Mouse (Mus musculus): ENCODE measurements around the gene R3hdm2. TPM values are rescaled to one million over a fixed set of nuclear protein-coding genes. Genes with fewer than 3 reads are reported as not detected.
A peak's percentile ranks its signal among the peaks of the same experiment; 100 is the strongest.

The R3hdm2 gene
- polyA plus RNA-seq, 1 experiment from 2014 or later, result 29.0 TPM

DNA sequence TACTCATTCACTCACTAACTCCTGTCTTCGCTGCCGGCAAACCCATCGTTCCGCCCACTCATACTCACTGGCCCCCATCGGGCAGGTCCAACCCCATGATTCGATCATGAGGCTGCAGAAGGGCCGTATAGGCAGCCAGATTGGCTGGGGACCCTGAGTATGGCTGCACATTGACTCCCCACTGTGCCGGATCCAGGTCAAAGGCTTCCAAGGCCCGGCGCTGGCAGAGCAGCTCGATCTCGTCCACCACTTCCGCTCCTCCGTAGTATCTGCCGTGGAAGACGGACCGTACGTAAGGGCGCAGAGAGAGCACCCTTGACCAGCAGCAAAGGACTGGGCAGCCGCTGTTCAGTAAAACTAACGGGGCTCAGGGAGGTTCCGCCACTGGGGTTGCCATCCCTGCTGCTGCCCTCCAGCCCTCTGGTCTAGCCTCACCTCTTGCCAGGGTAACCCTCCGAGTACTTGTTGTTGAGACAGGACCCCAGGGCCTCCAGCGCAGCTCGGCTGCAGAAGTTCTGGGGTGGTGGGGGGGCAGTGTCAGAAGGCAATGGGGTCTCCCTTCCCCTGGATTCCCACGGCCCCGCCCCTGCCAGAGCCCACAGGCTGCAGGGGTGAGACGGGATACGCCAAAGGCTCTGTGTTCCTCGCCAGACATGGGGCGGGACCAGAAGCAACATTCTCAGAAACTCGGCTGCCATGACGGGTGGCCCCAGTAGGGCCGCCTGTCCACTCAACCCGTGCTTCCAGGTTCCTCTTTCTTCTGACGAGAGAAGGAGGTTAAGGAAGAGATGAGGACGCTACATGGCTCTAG lies 140.0 kb downstream of the R3hdm2 start:
- Histone ChIP-seq H3K4me3 (ENCODE audit: low read length) (0 out of 2 replicates have a peak overlapping the region, but pooled peaks have one; percentile 22), H3K27ac (ENCODE audit: low read length) (no peak overlapping the region), H3K4me1 (ENCODE audit: insufficient read depth, low read length) (peaks cover 45% of the 10 kb centered on the region), H3K9ac (replicated peaks; ENCODE audit: low read length) (peak overlapping the region; percentile 67; the same call in 1 of the 2 replicates), H3K9me3 (ENCODE audit: low read length) (no peaks in the 10 kb centered on the region), H3K4me2 (replicated peaks; ENCODE audit: low read depth, low read length) (peak overlapping the region; percentile 77), H3K36me3 (ENCODE audit: insufficient read depth, low read length) (peaks cover 22% of the 10 kb centered on the region), H3K27me3 (ENCODE audit: insufficient read depth, low read length) (peaks cover 42% of the 10 kb centered on the region)
- 88% methylated on average over 37 of the region's 37 CpGs for WGBS
- no peak for ATAC-seq (ENCODE audit: low FRiP score, low TSS enrichment)

DNA sequence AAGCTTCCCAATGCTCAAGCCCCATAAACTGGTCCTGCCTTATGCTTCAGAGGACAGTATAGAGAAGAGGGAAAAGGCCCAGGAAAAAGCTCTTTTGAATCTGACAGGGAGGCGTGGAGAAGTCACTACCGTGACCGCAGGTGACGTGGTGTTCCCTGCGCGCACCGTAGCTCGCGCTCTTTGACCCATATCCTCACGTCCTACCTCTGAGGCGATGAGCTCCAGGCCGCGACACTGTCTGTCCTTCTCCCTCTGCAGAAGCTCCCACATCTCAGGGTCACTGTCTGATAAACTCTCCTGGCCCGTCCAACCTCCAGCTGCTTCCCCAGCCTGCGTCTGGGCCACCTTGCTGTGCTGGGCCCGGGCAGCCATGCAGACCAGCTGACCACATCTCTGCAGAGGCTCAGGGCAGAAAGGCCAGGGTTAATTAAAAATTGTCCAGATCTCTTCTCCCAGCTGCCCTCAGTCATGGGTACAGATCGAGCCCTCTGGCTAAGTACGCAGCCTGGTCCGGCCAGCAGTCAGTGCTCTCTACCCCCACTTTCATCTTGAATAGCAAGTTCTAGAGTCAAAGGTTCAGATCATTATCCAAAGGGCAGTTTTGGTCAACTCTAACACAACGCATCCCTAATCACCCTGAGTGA lies 140.7 kb downstream of the R3hdm2 start:
- Histone ChIP-seq H3K27ac (ENCODE audit: low read length) (peak overlapping the region; percentile 1; the same call in 1 of the 2 replicates), H3K4me3 (ENCODE audit: low read length) (peak overlapping the region; percentile 58), H3K4me1 (ENCODE audit: insufficient read depth, low read length) (peaks cover 41% of the 10 kb centered on the region), H3K9ac (replicated peaks; ENCODE audit: low read length) (peak overlapping the region; percentile 67; the same call in 1 of the 2 replicates), H3K9me3 (ENCODE audit: low read length) (no peaks in the 10 kb centered on the region), H3K27me3 (ENCODE audit: insufficient read depth, low read length) (peaks cover 42% of the 10 kb centered on the region), H3K4me2 (replicated peaks; ENCODE audit: low read depth, low read length) (peak overlapping the region; percentile 77), H3K36me3 (ENCODE audit: insufficient read depth, low read length) (peaks cover 22% of the 10 kb centered on the region)
- ATAC-seq (ENCODE audit: low FRiP score, low TSS enrichment), result peak; percentile 18; the same call in 1 of the 2 replicates
- WGBS, result 48% methylated on average over 20 of the region's 20 CpGs

DNA sequence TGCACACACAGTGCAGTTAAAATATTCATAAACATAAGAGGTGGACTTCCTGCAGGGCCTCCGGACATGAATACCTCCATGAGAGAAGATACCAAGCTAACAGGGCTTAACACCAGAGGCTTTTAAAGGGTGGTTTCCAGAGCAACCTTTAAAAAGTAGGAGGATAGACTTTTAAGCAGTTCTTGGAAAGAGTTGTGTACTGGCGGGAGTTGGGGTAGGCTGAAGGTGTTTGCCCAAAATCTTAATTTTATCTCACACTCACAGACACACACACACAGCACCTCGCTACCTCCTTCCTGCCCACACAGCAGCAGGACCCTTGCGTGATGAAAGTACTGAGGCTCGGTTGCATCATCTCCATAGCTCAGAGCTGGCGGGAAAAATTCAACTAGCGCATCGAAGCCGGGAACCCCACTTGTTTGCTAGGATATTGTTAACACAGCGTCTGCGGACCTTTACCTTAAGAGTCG lies 141.5 kb downstream of the R3hdm2 start:
- 0 out of 2 replicates have a peak overlapping the region, but pooled peaks have one; percentile 1 for H3K27ac ChIP-seq (ENCODE audit: low read length)
- peaks cover 41% of the 10 kb centered on the region for H3K4me1 ChIP-seq (ENCODE audit: insufficient read depth, low read length)
- peaks cover 46% of the 10 kb centered on the region for H3K27me3 ChIP-seq (ENCODE audit: insufficient read depth, low read length)
- peak overlapping the region; percentile 58 for H3K4me3 ChIP-seq (ENCODE audit: low read length)
- H3K9ac ChIP-seq (replicated peaks; ENCODE audit: low read length), result peak overlapping the region; percentile 67
- H3K4me2 ChIP-seq (replicated peaks; ENCODE audit: low read depth, low read length), result peak overlapping the region; percentile 77
- ATAC-seq (ENCODE audit: low FRiP score, low TSS enrichment), result no peak
- peaks cover 22% of the 10 kb centered on the region for H3K36me3 ChIP-seq (ENCODE audit: insufficient read depth, low read length)
- no peaks in the 10 kb centered on the region for H3K9me3 ChIP-seq (ENCODE audit: low read length)
- WGBS, result 7% methylated on average over 12 of the region's 12 CpGs

DNA sequence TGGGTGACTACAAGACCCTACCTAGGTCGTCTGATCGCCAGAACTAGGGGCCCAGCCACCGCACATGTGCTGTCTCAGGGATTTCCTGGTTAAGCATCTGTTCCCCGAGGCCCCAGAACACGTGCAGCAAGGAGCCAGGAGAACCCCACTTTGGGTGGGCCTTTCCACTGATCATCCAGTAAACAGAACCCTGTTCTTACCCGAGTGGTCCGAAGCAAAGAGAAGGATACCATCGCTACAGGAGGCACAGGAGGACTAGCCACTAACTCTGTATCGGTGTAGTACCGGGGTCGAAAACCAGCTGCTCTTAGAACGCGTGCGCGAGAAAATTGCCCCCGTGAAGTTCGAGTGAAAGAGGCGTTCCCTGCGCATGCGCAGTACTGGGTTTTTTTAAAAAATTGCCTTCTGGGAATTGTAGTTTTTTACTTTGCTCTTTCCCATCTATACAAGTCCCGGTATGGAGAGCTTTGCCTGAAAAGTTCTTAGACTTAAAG lies 142.0 kb downstream of the R3hdm2 start, which contains the start of gene Shmt2:
Gene Shmt2 (minus strand): TSS at position 357 of the 494 bp plus-strand sequence.
- peak; percentile 52 for ATAC-seq (ENCODE audit: low FRiP score, low TSS enrichment)
- H3K4me2 ChIP-seq (replicated peaks; ENCODE audit: low read depth, low read length), result peak within 1 kb of the TSS; percentile 77
- no peaks in the 10 kb centered on the region for H3K9me3 ChIP-seq (ENCODE audit: low read length)
- peak within 1 kb of the TSS; percentile 58 for H3K4me3 ChIP-seq (ENCODE audit: low read length)
- peaks cover 38% of the 10 kb centered on the region for H3K4me1 ChIP-seq (ENCODE audit: insufficient read depth, low read length)
- under 1% methylated on average over 21 of the region's 21 CpGs for WGBS
- peak within 1 kb of the TSS; percentile 67 for H3K9ac ChIP-seq (replicated peaks; ENCODE audit: low read length)
- H3K27me3 ChIP-seq (ENCODE audit: insufficient read depth, low read length), result peaks cover 48% of the 10 kb centered on the region
- peak within 1 kb of the TSS; percentile 1; the same call in 1 of the 2 replicates for H3K27ac ChIP-seq (ENCODE audit: low read length)
- peaks cover 22% of the 10 kb centered on the region for H3K36me3 ChIP-seq (ENCODE audit: insufficient read depth, low read length)

DNA sequence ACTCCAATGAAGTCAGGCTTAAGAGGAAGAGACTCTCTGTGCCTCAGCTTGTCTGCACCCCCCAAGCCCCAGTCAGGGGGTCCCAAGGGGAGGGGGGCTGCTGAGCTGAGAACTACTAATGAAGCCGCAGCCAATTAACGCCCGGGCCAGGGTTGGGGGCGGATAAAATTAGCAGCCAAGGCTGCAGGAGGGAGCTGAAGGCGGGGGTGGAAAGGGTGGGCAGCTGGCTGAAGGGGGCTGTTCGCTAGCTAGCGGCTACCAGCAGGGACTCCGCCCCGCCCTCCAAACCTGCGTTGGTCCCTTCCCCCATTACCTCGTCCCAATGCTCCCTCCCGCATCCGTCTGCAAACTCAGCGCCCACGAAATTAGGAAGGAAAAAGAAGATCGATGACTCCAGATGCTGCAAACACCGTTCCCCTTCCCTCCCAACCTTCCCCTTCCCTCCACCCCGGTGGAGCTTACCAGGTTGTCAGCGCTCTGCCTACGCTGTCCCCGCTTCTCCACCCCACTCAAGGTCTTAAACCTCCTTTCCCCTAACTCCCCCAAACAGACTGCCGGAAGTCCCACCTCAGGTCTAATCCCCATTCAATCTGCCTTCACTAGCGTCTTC lies 144.6 kb downstream of the R3hdm2 start:
- WGBS, result 5% methylated on average over 22 of the region's 23 CpGs
- no peak for ATAC-seq (ENCODE audit: low FRiP score, low TSS enrichment)
- Histone ChIP-seq H3K27ac (ENCODE audit: low read length) (no peak overlapping the region), H3K4me2 (replicated peaks; ENCODE audit: low read depth, low read length) (no peak overlapping the region), H3K36me3 (ENCODE audit: insufficient read depth, low read length) (peaks cover 5% of the 10 kb centered on the region), H3K9me3 (ENCODE audit: low read length) (no peaks in the 10 kb centered on the region), H3K9ac (replicated peaks; ENCODE audit: low read length) (no peak overlapping the region), H3K27me3 (ENCODE audit: insufficient read depth, low read length) (peaks cover 70% of the 10 kb centered on the region), H3K4me1 (ENCODE audit: insufficient read depth, low read length) (peaks cover 36% of the 10 kb centered on the region), H3K4me3 (ENCODE audit: low read length) (no peak overlapping the region)

DNA sequence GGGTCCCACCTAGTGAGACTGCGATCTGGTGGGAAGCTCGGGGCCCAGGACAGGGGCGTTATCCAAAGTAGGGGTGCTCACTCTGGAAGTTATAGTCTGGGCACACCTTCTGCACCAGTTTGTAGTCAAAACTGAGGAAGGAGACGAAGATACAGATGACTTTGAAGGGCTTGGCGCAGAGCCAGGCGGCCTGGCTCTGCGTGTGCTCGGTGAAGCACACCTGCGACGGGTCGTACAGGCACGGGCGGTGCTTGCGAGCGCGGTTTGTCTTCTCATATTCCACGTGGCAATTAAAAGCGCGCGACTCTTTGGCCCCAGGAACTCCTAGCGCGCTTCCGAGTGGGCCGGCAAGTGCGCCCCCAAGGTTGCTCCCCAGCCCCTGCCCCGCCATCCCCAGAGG lies 145.9 kb downstream of the R3hdm2 start:
- Histone ChIP-seq H3K4me2 (replicated peaks; ENCODE audit: low read depth, low read length) (peak overlapping the region; percentile 52), H3K27me3 (ENCODE audit: insufficient read depth, low read length) (peaks cover 83% of the 10 kb centered on the region), H3K9ac (replicated peaks; ENCODE audit: low read length) (peak overlapping the region; percentile 16), H3K4me3 (ENCODE audit: low read length) (peak overlapping the region; percentile 32), H3K36me3 (ENCODE audit: insufficient read depth, low read length) (no peaks in the 10 kb centered on the region), H3K4me1 (ENCODE audit: insufficient read depth, low read length) (peaks cover 31% of the 10 kb centered on the region), H3K27ac (ENCODE audit: low read length) (no peak overlapping the region), H3K9me3 (ENCODE audit: low read length) (no peaks in the 10 kb centered on the region)
- ATAC-seq (ENCODE audit: low FRiP score, low TSS enrichment), result no peak
- under 1% methylated on average over 26 of the region's 26 CpGs for WGBS

DNA sequence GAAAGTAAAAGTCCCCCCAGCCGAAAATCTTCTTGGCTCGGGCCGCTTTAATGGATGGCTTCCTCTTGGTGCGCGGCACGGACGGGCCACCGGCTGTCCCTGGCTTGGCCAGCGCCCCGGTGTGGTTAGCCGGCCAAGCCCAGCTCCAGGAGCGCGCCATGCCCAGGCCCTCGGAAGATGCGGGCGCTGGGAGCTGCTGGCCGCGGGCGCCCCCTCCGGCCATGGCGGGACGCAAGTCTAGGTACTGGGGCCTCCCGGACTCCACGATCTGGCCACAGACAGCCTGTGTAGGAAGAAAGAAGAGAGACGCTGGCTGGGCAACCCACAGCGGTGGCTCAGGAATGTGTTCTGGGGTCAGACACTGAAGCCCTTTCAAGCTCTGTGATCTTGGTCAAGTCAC lies 146.6 kb downstream of the R3hdm2 start:
- under 1% methylated on average over 26 of the region's 26 CpGs for WGBS
- Histone ChIP-seq H3K4me2 (replicated peaks; ENCODE audit: low read depth, low read length) (peak overlapping the region; percentile 52), H3K9ac (replicated peaks; ENCODE audit: low read length) (peak overlapping the region; percentile 16; the same call in 1 of the 2 replicates), H3K4me3 (ENCODE audit: low read length) (peak overlapping the region; percentile 32), H3K27ac (ENCODE audit: low read length) (no peak overlapping the region), H3K36me3 (ENCODE audit: insufficient read depth, low read length) (no peaks in the 10 kb centered on the region), H3K27me3 (ENCODE audit: insufficient read depth, low read length) (peaks cover 90% of the 10 kb centered on the region), H3K9me3 (ENCODE audit: low read length) (no peaks in the 10 kb centered on the region), H3K4me1 (ENCODE audit: insufficient read depth, low read length) (peaks cover 30% of the 10 kb centered on the region)
- ATAC-seq (ENCODE audit: low FRiP score, low TSS enrichment), result 0 out of 2 replicates have a peak, but pooled peaks have one; percentile 36

DNA sequence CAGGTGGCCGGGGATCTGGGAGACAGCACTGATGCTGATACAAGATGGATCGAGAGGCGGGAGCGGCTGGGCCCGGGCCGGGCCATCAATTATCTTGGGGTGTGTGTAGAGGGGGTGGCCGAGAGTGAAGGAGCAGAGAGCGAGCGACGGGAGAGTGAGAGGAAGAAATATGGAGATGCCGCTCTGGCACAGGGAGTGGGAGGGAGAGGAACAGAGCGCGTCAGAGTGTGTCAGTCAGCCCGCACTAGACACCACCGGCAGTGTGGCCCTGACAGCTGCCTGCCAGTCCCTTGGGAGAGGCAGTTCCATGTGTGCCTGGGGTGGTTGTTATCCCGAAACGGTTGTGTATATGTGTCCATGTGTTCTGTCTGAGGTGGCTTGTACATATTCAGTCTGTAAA lies 147.4 kb downstream of the R3hdm2 start:
- no peak overlapping the region for H3K4me3 ChIP-seq (ENCODE audit: low read length)
- no peak overlapping the region for H3K9ac ChIP-seq (replicated peaks; ENCODE audit: low read length)
- H3K4me1 ChIP-seq (ENCODE audit: insufficient read depth, low read length), result peaks cover 26% of the 10 kb centered on the region
- H3K4me2 ChIP-seq (replicated peaks; ENCODE audit: low read depth, low read length), result no peak overlapping the region
- H3K27ac ChIP-seq (ENCODE audit: low read length), result no peak overlapping the region
- peaks cover 98% of the 10 kb centered on the region for H3K27me3 ChIP-seq (ENCODE audit: insufficient read depth, low read length)
- 3% methylated on average over 17 of the region's 17 CpGs for WGBS
- no peaks in the 10 kb centered on the region for H3K36me3 ChIP-seq (ENCODE audit: insufficient read depth, low read length)
- peak; percentile 13; the same call in 1 of the 2 replicates for ATAC-seq (ENCODE audit: low FRiP score, low TSS enrichment)
- H3K9me3 ChIP-seq (ENCODE audit: low read length), result no peaks in the 10 kb centered on the region

DNA sequence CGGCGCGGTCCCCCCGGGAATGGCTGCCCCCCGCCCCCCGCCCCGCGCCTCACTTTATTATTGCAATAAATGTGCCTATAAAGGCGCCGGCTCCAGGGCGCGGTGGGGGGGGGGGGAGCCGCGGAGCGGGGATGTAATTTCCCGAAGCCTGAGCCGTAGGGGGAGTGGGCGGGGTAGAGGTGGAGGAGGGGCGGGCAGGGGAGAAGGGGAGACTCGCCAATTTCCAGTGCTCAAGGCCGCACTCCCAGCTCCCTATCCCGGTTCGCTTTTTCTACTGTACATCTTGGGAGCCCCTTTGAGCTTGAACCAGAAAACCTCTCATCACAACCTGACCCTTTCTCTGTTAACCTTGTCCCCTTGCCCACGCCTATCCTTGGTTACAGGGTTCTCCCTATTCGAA lies 150.8 kb downstream of the R3hdm2 start:
- H3K9me3 ChIP-seq (ENCODE audit: low read length), result no peaks in the 10 kb centered on the region
- no peak overlapping the region; the same call in 1 of the 2 replicates for H3K4me3 ChIP-seq (ENCODE audit: low read length)
- under 1% methylated on average over 20 of the region's 25 CpGs for WGBS
- H3K27me3 ChIP-seq (ENCODE audit: insufficient read depth, low read length), result peaks cover 100% of the 10 kb centered on the region
- no peaks in the 10 kb centered on the region for H3K36me3 ChIP-seq (ENCODE audit: insufficient read depth, low read length)
- ATAC-seq (ENCODE audit: low FRiP score, low TSS enrichment), result no peak
- peak overlapping the region; percentile 36 for H3K4me2 ChIP-seq (replicated peaks; ENCODE audit: low read depth, low read length)
- peaks cover 37% of the 10 kb centered on the region for H3K4me1 ChIP-seq (ENCODE audit: insufficient read depth, low read length)
- H3K27ac ChIP-seq (ENCODE audit: low read length), result no peak overlapping the region
- H3K9ac ChIP-seq (replicated peaks; ENCODE audit: low read length), result no peak overlapping the region
